Mouse (Mus musculus) ovary, postnatal 36 days (tissue): ENCODE measurements around the gene 6030498E09Rik.

Experiments used
- DNase-seq: peaks from one replicate; pipeline ENCODE4 v3.0.0; 2022; ENCODE audit warnings: low spot score, mixed read lengths

6030498E09Rik gene

DNA sequence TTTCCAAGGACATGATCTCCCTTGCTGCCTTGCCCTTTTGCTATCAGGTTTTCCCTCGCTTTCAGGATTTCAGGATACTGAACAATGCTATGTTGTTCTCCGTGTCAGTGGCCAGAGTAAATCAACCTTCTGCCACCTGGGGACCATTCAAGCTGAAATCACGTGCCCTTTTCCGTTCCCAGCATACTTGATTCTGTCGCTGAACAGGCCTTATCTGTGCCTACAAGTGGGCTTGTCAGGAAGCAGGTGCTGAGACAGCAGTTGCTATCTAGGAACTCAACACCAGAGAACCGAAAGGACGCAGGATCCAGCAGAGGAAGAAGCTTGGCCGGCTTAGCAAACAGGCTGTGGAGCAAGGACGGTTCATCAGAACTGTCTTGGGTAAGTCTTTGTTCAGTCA, at the start of gene 6030498E09Rik:
Gene 6030498E09Rik, plus strand, starts transcription at position 194 of the 400 bp plus-strand sequence.
- DNase-seq = no peak

DNA sequence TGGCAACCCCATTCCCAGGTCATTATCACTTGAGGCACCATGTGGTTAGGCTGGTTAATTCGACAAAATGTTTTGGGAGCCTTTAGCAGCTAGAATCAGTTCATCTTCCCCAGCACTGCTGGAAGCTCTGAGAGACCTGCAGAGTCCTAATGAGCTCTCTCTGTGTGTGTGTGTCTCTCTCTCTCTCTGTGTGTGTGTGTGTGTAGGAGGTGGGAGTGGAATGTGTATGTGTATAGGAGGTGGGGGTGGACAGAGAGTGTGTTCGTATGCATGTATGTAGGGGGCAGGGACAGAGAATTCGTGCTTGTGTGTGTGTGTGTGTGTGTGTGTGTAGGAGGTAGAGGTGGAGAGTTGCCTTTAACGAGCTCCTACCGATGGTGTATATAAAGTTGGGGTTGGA, 42.4 kb upstream of the 6030498E09Rik start:
- DNase-seq = no peak

- DNase-seq = no peak
Measured at GRCm38 (mm10) chrX:38730639-38731038, 41.8 kb upstream of the 6030498E09Rik start.

- no peak for DNase-seq
Measured at GRCm38 (mm10) chrX:38733683-38734082, 38.8 kb upstream of the 6030498E09Rik start.

- no peak for DNase-seq
Measured at GRCm38 (mm10) chrX:38734916-38735880, 37.3 kb upstream of the 6030498E09Rik start.

- no peak for DNase-seq
Measured at GRCm38 (mm10) chrX:38771453-38771852, 1.0 kb upstream of the 6030498E09Rik start.

DNA sequence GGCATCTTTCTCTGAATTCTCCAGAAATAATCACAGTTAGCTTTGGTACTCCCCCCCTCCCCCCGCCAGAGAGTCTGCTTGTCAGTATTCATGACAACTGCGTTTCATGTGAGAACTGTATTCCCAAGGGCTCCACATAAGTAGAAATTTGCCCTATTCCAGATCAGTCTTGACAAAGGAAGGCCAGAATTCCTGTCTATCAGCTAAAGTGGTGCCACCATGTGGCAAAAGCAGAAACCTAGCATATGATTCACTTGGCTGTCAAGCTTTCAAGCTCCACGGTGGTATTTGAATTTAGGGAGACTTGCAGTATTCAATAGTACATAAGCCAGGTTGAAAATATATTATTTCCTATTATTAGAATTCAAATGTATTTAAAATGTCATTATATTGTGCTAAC, 585 bp upstream of the 6030498E09Rik start:
- DNase-seq = no peak

DNA sequence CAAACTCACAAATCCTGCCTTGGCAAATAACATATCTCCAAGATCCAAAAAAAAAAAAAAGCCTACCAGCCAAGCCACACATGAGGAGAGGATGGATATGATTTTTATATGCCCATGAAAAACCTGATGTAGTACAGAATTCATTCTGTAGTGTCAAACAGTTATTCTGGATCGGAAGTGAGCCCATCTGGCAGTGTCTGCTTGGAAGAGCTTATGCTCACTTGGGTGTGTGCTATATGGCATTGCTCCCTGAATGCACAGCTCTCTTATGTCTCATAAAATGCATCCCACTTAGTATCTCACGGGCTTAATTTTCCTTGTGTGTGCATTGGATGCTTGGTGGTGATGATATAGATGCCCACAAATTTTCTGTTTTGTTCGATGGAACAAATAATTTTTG, 21.9 kb downstream of the 6030498E09Rik start:
- no peak for DNase-seq

GRCm38 (mm10) chrX:38813934-38814333, 41.5 kb downstream of the 6030498E09Rik start:
- DNase-seq = no peak

GRCm38 (mm10) chrX:38816841-38817240, 44.4 kb downstream of the 6030498E09Rik start:
- no peak for DNase-seq

GRCm38 (mm10) chrX:38958571-38958970, 186.1 kb downstream of the 6030498E09Rik start:
- no peak for DNase-seq

- no peak for DNase-seq
Measured at GRCm38 (mm10) chrX:38996265-38996664, 223.8 kb downstream of the 6030498E09Rik start.
